Mouse (Mus musculus) cerebellum, adult 11-12 months (tissue): ENCODE measurements around the gene Ppp1r3d.

Experiments used
- DNase-seq: peaks from one replicate; pipeline ENCODE4 v3.0.0; 2022

Ppp1r3d gene

GRCm38 (mm10) chr2:178414261-178415149 is at the start of gene Ppp1r3d, which contains the start of gene Fam217b:
Ppp1r3d (minus strand) TSS chr2:178414472.
Fam217b (plus strand) TSS chr2:178414524.
- DNase-seq: peak; percentile 32

GRCm38 (mm10) chr2:178460353-178460752 is 46.1 kb upstream of the Ppp1r3d start:
- no peak for DNase-seq

- DNase-seq: no peak
These were observed 43.1 kb upstream of the Ppp1r3d start for GRCm38 (mm10) chr2:178457414-178457813.

GRCm38 (mm10) chr2:178454664-178455516 is 40.6 kb upstream of the Ppp1r3d start:
- DNase-seq: no peak

GRCm38 (mm10) chr2:178450961-178451360 is 36.7 kb upstream of the Ppp1r3d start:
- no peak for DNase-seq

- no peak for DNase-seq
These were observed 36.0 kb upstream of the Ppp1r3d start for GRCm38 (mm10) chr2:178450236-178450635.

GRCm38 (mm10) chr2:178449386-178449785 is 35.1 kb upstream of the Ppp1r3d start:
- DNase-seq: no peak

GRCm38 (mm10) chr2:178437311-178437710 is 23.0 kb upstream of the Ppp1r3d start:
- no peak for DNase-seq

GRCm38 (mm10) chr2:178433903-178434302 is 19.6 kb upstream of the Ppp1r3d start:
- no peak for DNase-seq

GRCm38 (mm10) chr2:178433495-178433894 is 19.2 kb upstream of the Ppp1r3d start:
- DNase-seq: no peak

GRCm38 (mm10) chr2:178430231-178430630 is 16.0 kb upstream of the Ppp1r3d start, which contains the start of gene Cdh26:
Cdh26 (plus strand) TSS chr2:178430531.
- no peak for DNase-seq

- DNase-seq: no peak
These were observed 15.2 kb upstream of the Ppp1r3d start for GRCm38 (mm10) chr2:178429426-178429825.

GRCm38 (mm10) chr2:178428676-178429075 is 14.4 kb upstream of the Ppp1r3d start:
- no peak for DNase-seq

- no peak for DNase-seq
These were observed 13.9 kb upstream of the Ppp1r3d start for GRCm38 (mm10) chr2:178428183-178428582.

GRCm38 (mm10) chr2:178427181-178427580 is 12.9 kb upstream of the Ppp1r3d start:
- no peak for DNase-seq

GRCm38 (mm10) chr2:178426229-178426628 is 12.0 kb upstream of the Ppp1r3d start:
- no peak for DNase-seq

GRCm38 (mm10) chr2:178423223-178423622 is 9.0 kb upstream of the Ppp1r3d start:
- DNase-seq: no peak

- DNase-seq: no peak
These were observed 7.9 kb upstream of the Ppp1r3d start for GRCm38 (mm10) chr2:178422186-178422585.

GRCm38 (mm10) chr2:178421603-178422002 is 7.3 kb upstream of the Ppp1r3d start:
- DNase-seq: no peak

- no peak for DNase-seq
These were observed 6.3 kb upstream of the Ppp1r3d start for GRCm38 (mm10) chr2:178420576-178420975.

GRCm38 (mm10) chr2:178416970-178417369 is 2.7 kb upstream of the Ppp1r3d start:
- no peak for DNase-seq

GRCm38 (mm10) chr2:178416427-178416826 is 2.2 kb upstream of the Ppp1r3d start:
- no peak for DNase-seq

- DNase-seq: no peak
These were observed 827 bp upstream of the Ppp1r3d start for GRCm38 (mm10) chr2:178415150-178415448.
